Mouse (Mus musculus) CH12.LX (cell line): ENCODE results near the gene Opcml. TPM values are rescaled to one million over a fixed set of nuclear protein-coding genes. Genes with fewer than 3 reads are reported as not detected.

Source experiments
- DNase-seq: peaks from one replicate; pipeline ENCODE4 v3.0.0-alpha.2; 2013; ENCODE audit errors: extremely low read depth
- H3K27ac ChIP-seq: 2 replicates; pipeline ENCODE4 v1.5.1; 2012; ENCODE audit warnings: low read depth, mild to moderate bottlenecking, control low read depth, moderate library complexity; ENCODE audit not compliant: insufficient read depth
- H3K27me3 ChIP-seq: replicated peaks from 2 replicates; pipeline ENCODE3; 2012; ENCODE audit warnings: inconsistent platforms
- H3K36me3 ChIP-seq, 2 experiments: replicated peaks in 1 of 2; 2 replicates each; pipeline versions ENCODE3 to v1.6.1; 2012; ENCODE audit warnings: inconsistent platforms in 1 of 2, low read length in 1 of 2, mild to moderate bottlenecking in 1 of 2, mixed read lengths in 1 of 2, moderate library complexity in 1 of 2; ENCODE audit not compliant: control insufficient read depth in 1 of 2, insufficient read depth in 1 of 2
- H3K4me1 ChIP-seq, 2 experiments: 2 replicates each; pipeline ENCODE4 v1.6.1; 2012; ENCODE audit warnings: inconsistent platforms in 1 of 2, moderate library complexity in 1 of 2; ENCODE audit not compliant: insufficient read depth in 2 of 2, control insufficient read depth in 1 of 2
- H3K4me2 ChIP-seq: 2 replicates; pipeline ENCODE4 v1.6.1; 2012; ENCODE audit warnings: low read depth, mild to moderate bottlenecking, control low read depth; ENCODE audit not compliant: poor library complexity, insufficient read depth, severe bottlenecking
- H3K4me3 ChIP-seq, 3 experiments: fragments of 150-350 bp in 1 of 3; sonication (generic) in 1 of 3; replicated peaks in 1 of 3; 2 replicates each; pipeline versions ENCODE3 to v1.5.1; 2011 to 2012; ENCODE audit warnings: low read depth in 2 of 3, low read length in 2 of 3, mild to moderate bottlenecking in 2 of 3, moderate library complexity in 2 of 3, control low read depth in 1 of 3, improper control_type of control experiment in 1 of 3, inconsistent platforms in 1 of 3, mixed read lengths in 1 of 3; ENCODE audit not compliant: poor library complexity in 1 of 3
- H3K79me2 ChIP-seq: replicated peaks from 2 replicates; pipeline ENCODE4 v1.6.1; 2012; ENCODE audit warnings: mild to moderate bottlenecking, moderate library complexity; ENCODE audit not compliant: control insufficient read depth, poor library complexity, insufficient read depth, severe bottlenecking; ENCODE audit errors: extremely low read depth
- H3K9ac ChIP-seq: 2 replicates; pipeline ENCODE4 v1.6.1; 2012; ENCODE audit warnings: low read depth, mild to moderate bottlenecking, control low read depth, moderate library complexity; ENCODE audit not compliant: insufficient read depth
- H3K9me3 ChIP-seq: replicated peaks from 2 replicates; pipeline ENCODE3; 2012; ENCODE audit warnings: low read length, inconsistent platforms, mixed read lengths
- CHD1 ChIP-seq: IDR thresholded peaks from 2 replicates; pipeline ENCODE4 v1.6.1; 2012; ENCODE audit warnings: low read depth, low read length, improper control_type of control experiment, inconsistent platforms
- CHD2 ChIP-seq: IDR thresholded peaks from 2 replicates; pipeline ENCODE4 v1.6.1; 2011; ENCODE audit warnings: low read length, improper control_type of control experiment
- GABPA ChIP-seq: IDR thresholded peaks from 2 replicates; pipeline ENCODE4 v1.6.1; 2012; ENCODE audit warnings: low read depth, low read length, improper control_type of control experiment, inconsistent platforms; ENCODE audit not compliant: insufficient replicate concordance
- HCFC1 ChIP-seq: IDR thresholded peaks from 2 replicates; pipeline ENCODE4 v1.6.1; 2012; ENCODE audit warnings: low read depth, mild to moderate bottlenecking, inconsistent platforms, low read length, improper control_type of control experiment
- IRF4 ChIP-seq: IDR thresholded peaks from 2 replicates; pipeline ENCODE4 v1.6.1; 2014; ENCODE audit warnings: low read depth, mild to moderate bottlenecking, inconsistent platforms, low read length, improper control_type of control experiment
- JUN ChIP-seq: IDR thresholded peaks from 2 replicates; pipeline ENCODE4 v1.6.1; 2011; ENCODE audit warnings: low read depth, mild to moderate bottlenecking, low read length, improper control_type of control experiment, moderate library complexity; ENCODE audit not compliant: insufficient read depth
- JUND ChIP-seq: conservative IDR thresholded peaks from 2 replicates; pipeline ENCODE4 v1.6.1; 2011; ENCODE audit warnings: low read depth, low read length, improper control_type of control experiment
- MAZ ChIP-seq: IDR thresholded peaks from 2 replicates; pipeline ENCODE4 v1.6.1; 2012; ENCODE audit warnings: low read depth, mild to moderate bottlenecking, inconsistent platforms, low read length, improper control_type of control experiment, moderate library complexity
- NELFE ChIP-seq: IDR thresholded peaks from 2 replicates; pipeline ENCODE4 v1.6.1; 2011; ENCODE audit warnings: low read depth, low read length, improper control_type of control experiment
- PAX5 ChIP-seq: IDR thresholded peaks from 2 replicates; pipeline ENCODE4 v1.6.1; 2012; ENCODE audit warnings: low read length, inconsistent platforms, mixed read lengths
- POLR2A ChIP-seq: IDR thresholded peaks from 2 replicates; pipeline ENCODE4 v1.6.1; 2011; ENCODE audit warnings: low read depth, mild to moderate bottlenecking, improper control_type of control experiment, low read length
- POLR2AphosphoS2 ChIP-seq: IDR thresholded peaks from 2 replicates; pipeline ENCODE4 v1.6.1; 2011; ENCODE audit warnings: low read depth, low read length, improper control_type of control experiment
- RAD21 ChIP-seq: IDR thresholded peaks from 2 replicates; pipeline ENCODE4 v1.6.1; 2011; ENCODE audit warnings: low read depth, mild to moderate bottlenecking, low read length, improper control_type of control experiment, moderate library complexity
- TCF12 ChIP-seq: IDR thresholded peaks from 2 replicates; pipeline ENCODE4 v1.6.1; 2014; ENCODE audit warnings: low read depth, mild to moderate bottlenecking, inconsistent platforms, low read length, improper control_type of control experiment
- UBTF ChIP-seq: IDR thresholded peaks from 2 replicates; pipeline ENCODE4 v1.6.1; 2012; ENCODE audit warnings: low read depth, mild to moderate bottlenecking, inconsistent platforms, low read length, improper control_type of control experiment, moderate library complexity
- USF1 ChIP-seq: IDR thresholded peaks from 2 replicates; pipeline ENCODE4 v1.6.1; 2014; ENCODE audit warnings: low read depth, mild to moderate bottlenecking, inconsistent platforms, low read length, improper control_type of control experiment
- ZMIZ1 ChIP-seq: IDR thresholded peaks from 2 replicates; pipeline ENCODE4 v1.6.1; 2012; ENCODE audit warnings: low read depth, mild to moderate bottlenecking, inconsistent platforms, low read length, improper control_type of control experiment
- dilution Hi-C: fragments of 300-500 bp; cut with MboI; formaldehyde crosslinking; loops from 2 replicates; pipeline ENCODE4 v1.14.3; 2020; ENCODE audit warnings: low sequenced_read_pairs; ENCODE audit not compliant: extremely low pct_unique_long_range_greater_than_20kb, extremely low pct_ligation_motif_present
- in situ Hi-C: fragments of 300-500 bp; cut with MboI; formaldehyde crosslinking; loops from 3 replicates; pipeline ENCODE4 v1.14.3; 2019; ENCODE audit warnings: low sequenced_read_pairs, low pct_ligation_motif_present, low pct_unique_long_range_greater_than_20kb, mixed read lengths
- polyA plus RNA-seq: library from polyadenylated mRNA; unstranded; fragments of >175 nt; gene quantifications from 2 replicates; pipeline ENCODE4 v1.2.1, GENCODE M21; 2012; ENCODE audit warnings: low read depth; ENCODE audit not compliant: insufficient read length
- total RNA-seq, 2 experiments: library from RNA; depleted of rRNA; stranded (reverse); fragments of 300-350 nt in 1 of 2; fragments of >200 nt in 1 of 2; gene quantifications; 2 replicates each; pipeline ENCODE4 v1.2.3; 2012 to 2014

Gene Opcml
- total and polyA plus RNA-seq, 3 experiments, result 0.34 to 0.60 TPM; not detected in 1

GRCm38 (mm10) chr9:28003131-28003530, 212.6 kb downstream of the Opcml start:
- Histone ChIP-seq H3K4me3 (no peak overlapping the region), H3K9ac (no peak overlapping the region), H3K27me3 (no peaks in the 10 kb centered on the region), H3K4me2 (no peak overlapping the region), H3K27ac (no peak overlapping the region), H3K9me3 (peaks cover 8% of the 10 kb centered on the region), H3K4me1 (no peaks in the 10 kb centered on the region), H3K79me2 (no peaks in the 10 kb centered on the region), H3K36me3 (no peaks in the 10 kb centered on the region)
- in situ Hi-C loops, result no loop called here
- no peak for DNase-seq
- dilution Hi-C loops, result no loop called here
- TF ChIP-seq PAX5, result no peak
- TF ChIP-seq USF1, result no peak
- no peak for TF ChIP-seq CHD1
- TF ChIP-seq GABPA, result no peak
- TF ChIP-seq TCF12, result no peak
- no peak for TF ChIP-seq ZMIZ1
- no peak for TF ChIP-seq JUN
- no peak for TF ChIP-seq IRF4
- TF ChIP-seq CHD2, result no peak
- no peak for TF ChIP-seq RAD21
- no peak for TF ChIP-seq NELFE
- TF ChIP-seq POLR2AphosphoS2, result no peak

- peaks cover 14% of the 10 kb centered on the region for H3K9me3 ChIP-seq
- dilution Hi-C loops (no loop called here), in situ Hi-C loops (no loop called here)
- H3K4me1 ChIP-seq, result no peaks in the 10 kb centered on the region
- DNase-seq, result no peak
- H3K9ac ChIP-seq, result no peak overlapping the region
- no peak overlapping the region for H3K4me2 ChIP-seq
- no peak overlapping the region for H3K4me3 ChIP-seq
- H3K36me3 ChIP-seq, result no peaks in the 10 kb centered on the region
- H3K27ac ChIP-seq, result no peak overlapping the region
- no peaks in the 10 kb centered on the region for H3K27me3 ChIP-seq
- no peak for TF ChIP-seq MAZ
- TF ChIP-seq UBTF, result no peak
- TF ChIP-seq HCFC1, result no peak
- TF ChIP-seq GABPA, result no peak
- TF ChIP-seq USF1, result no peak
- TF ChIP-seq POLR2A, result no peak
- H3K79me2 ChIP-seq, result no peaks in the 10 kb centered on the region
Observed at GRCm38 (mm10) chr9:28011483-28011882, 220.9 kb downstream of the Opcml start.

GRCm38 (mm10) chr9:28012664-28013063, 222.1 kb downstream of the Opcml start:
- Histone ChIP-seq H3K4me3 (no peak overlapping the region), H3K4me2 (no peak overlapping the region), H3K9ac (no peak overlapping the region), H3K4me1 (no peaks in the 10 kb centered on the region), H3K9me3 (peaks cover 12% of the 10 kb centered on the region), H3K27ac (no peak overlapping the region), H3K36me3 (no peaks in the 10 kb centered on the region), H3K79me2 (no peaks in the 10 kb centered on the region), H3K27me3 (no peaks in the 10 kb centered on the region)
- no peak for DNase-seq
- in situ Hi-C loops, result no loop called here
- dilution Hi-C loops, result no loop called here
- no peak for TF ChIP-seq JUND
